Mouse (Mus musculus): ENCODE data around the gene Nudt6. TPM values are rescaled to one million over a fixed set of nuclear protein-coding genes. Genes with fewer than 3 reads are reported as not detected.

Nudt6 gene
- polyA plus RNA-seq, 1 experiment from 2014 or later = 11.4 TPM

GRCm38 (mm10) chr3:37365144-37365543, 54.9 kb downstream of the Nudt6 start:
- 69% methylated on average over 4 of the region's 4 CpGs for WGBS (ENCODE audit: insufficient replicate concordance)

GRCm38 (mm10) chr3:37360729-37361128, 59.3 kb downstream of the Nudt6 start:
- Histone ChIP-seq H3K27me3 (ENCODE audit: insufficient read depth, low read length) (no peaks in the 10 kb centered on the region), H3K27ac (ENCODE audit: low read depth) (no peak overlapping the region), H3K9me3 (ENCODE audit: low read length) (no peaks in the 10 kb centered on the region), H3K36me3 (replicated peaks; ENCODE audit: insufficient read depth, low read length) (no peaks in the 10 kb centered on the region), H3K4me3 (ENCODE audit: low read depth, low read length) (no peak overlapping the region), H3K9ac (replicated peaks) (no peak overlapping the region), H3K4me1 (ENCODE audit: insufficient read depth) (no peaks in the 10 kb centered on the region), H3K4me2 (ENCODE audit: low read depth, low read length) (peak overlapping the region; percentile 15)
- ATAC-seq (no peak), DNase-seq (no peak)
- TF ChIP-seq EP300 (IDR thresholded peaks at IDR 0.05; ENCODE audit: low read depth) (no peak), CTCF (IDR thresholded peaks at IDR 0.05; ENCODE audit: low read depth) (no peak)
- WGBS (ENCODE audit: insufficient replicate concordance) = 54% methylated on average over 9 of the region's 9 CpGs

More at GRCm38 (mm10) chr3:37365144-37365543, 54.9 kb downstream of the Nudt6 start:
- Histone ChIP-seq H3K9ac (replicated peaks) (no peak overlapping the region), H3K4me1 (ENCODE audit: insufficient read depth) (no peaks in the 10 kb centered on the region), H3K9me3 (ENCODE audit: low read length) (no peaks in the 10 kb centered on the region), H3K4me2 (ENCODE audit: low read depth, low read length) (no peak overlapping the region), H3K27ac (ENCODE audit: low read depth) (no peak overlapping the region), H3K36me3 (replicated peaks; ENCODE audit: insufficient read depth, low read length) (no peaks in the 10 kb centered on the region), H3K27me3 (ENCODE audit: insufficient read depth, low read length) (no peaks in the 10 kb centered on the region), H3K4me3 (ENCODE audit: low read depth, low read length) (no peak overlapping the region)
- TF ChIP-seq CTCF (IDR thresholded peaks at IDR 0.05; ENCODE audit: low read depth) (no peak), EP300 (IDR thresholded peaks at IDR 0.05; ENCODE audit: low read depth) (no peak)
- DNase-seq = no peak
- no peak for ATAC-seq

Other genes with a start within 250 kb of the Nudt6 start
- not detected in 2 replicates for gene Il21, start 187.6 kb downstream of the Nudt6 start, polyA plus RNA-seq (2015; fragmentation: Nextera tagmentation; extraction: Ambion mirVana)
- gene Bbs12, start 107.7 kb downstream of the Nudt6 start, polyA plus RNA-seq (2015; fragmentation: Nextera tagmentation; extraction: Ambion mirVana) = 1.4 and 1.5 TPM in 2 replicates
- gene Cetn4, start 107.5 kb downstream of the Nudt6 start, polyA plus RNA-seq (2015; fragmentation: Nextera tagmentation; extraction: Ambion mirVana) = 1.3 TPM in 2 replicates
- 0.26 and 0.29 TPM in 2 replicates for gene Fgf2, start 71.9 kb downstream of the Nudt6 start, polyA plus RNA-seq (2015; fragmentation: Nextera tagmentation; extraction: Ambion mirVana)
- 10.1 and 13.8 TPM in 2 replicates for gene Spata5, start 315 bp downstream of the Nudt6 start, polyA plus RNA-seq (2015; fragmentation: Nextera tagmentation; extraction: Ambion mirVana)
- gene Spry1, start 219.7 kb upstream of the Nudt6 start, polyA plus RNA-seq (2015; fragmentation: Nextera tagmentation; extraction: Ambion mirVana) = 3.7 and 4.8 TPM in 2 replicates